Mouse (Mus musculus) left cerebral cortex, postnatal 25 days (tissue): Measurements from ENCODE around the gene Zranb3. TPM values are rescaled to one million over a fixed set of nuclear protein-coding genes. Genes with fewer than 3 reads are reported as not detected.
"Not testable (repeated sequence)": the region's sequence is repeated elsewhere in the genome, so short reads cannot be mapped to it uniquely, and the experiment has no call there.

Experiments used
- DNase-seq, 2 experiments: peaks; one replicate each; pipeline ENCODE4 v3.0.0; 2022; ENCODE audit warnings: low spot score in 2 of 2, mixed read lengths in 1 of 2
- intact Hi-C: fragments of 180-260 bp; cut with DNase I; formaldehyde crosslinking; loops from one replicate; pipeline ENCODE4 v1.15.1; 2025
- total RNA-seq, 2 experiments: library from RNA; stranded (reverse); gene quantifications; 2 replicates each; pipeline ENCODE4 v1.2.3; 2021

Gene Zranb3
- 1 to 10 TPM; 6.3 to 6.7 TPM for total RNA-seq

GRCm38 (mm10) chr1:128102641-128103461, at the start of gene Zranb3, which contains the start of gene R3hdm1:
Gene Zranb3, minus strand, starts transcription at chr1:128103047.
Gene R3hdm1, plus strand, starts transcription at chr1:128103301.
- peak; percentile 97 to 100 for DNase-seq
- intact Hi-C loops = no loop called here

GRCm38 (mm10) chr1:128141737-128142136, 38.9 kb upstream of the Zranb3 start:
- peak; percentile 28 to 89 for DNase-seq
- intact Hi-C loops = loop anchor here (2.0 to 5.0 kb wide), 4 partner anchors 64 to 314 kb away; no protein-coding TSS in a partner anchor

- DNase-seq = peak in 1 of 2 experiments; percentile 34
- intact Hi-C loops = loop anchor here (2.0 to 5.0 kb wide), 4 partner anchors 64 to 314 kb away; no protein-coding TSS in a partner anchor
These were observed 38.2 kb upstream of the Zranb3 start for GRCm38 (mm10) chr1:128141039-128141438.

GRCm38 (mm10) chr1:128136222-128136621, 33.4 kb upstream of the Zranb3 start:
- intact Hi-C loops, DNase-seq: not testable (repeated sequence)

- DNase-seq = no peak
- intact Hi-C loops = no loop called here
These were observed 18.2 kb upstream of the Zranb3 start for GRCm38 (mm10) chr1:128120913-128121627.

GRCm38 (mm10) chr1:128103520-128104088, 757 bp upstream of the Zranb3 start:
- intact Hi-C loops = no loop called here
- DNase-seq = no peak

GRCm38 (mm10) chr1:128102251-128102640, 601 bp downstream of the Zranb3 start:
- intact Hi-C loops = no loop called here
- no peak for DNase-seq

GRCm38 (mm10) chr1:128098309-128098708, 4.5 kb downstream of the Zranb3 start:
- no peak for DNase-seq
- intact Hi-C loops = no loop called here

- DNase-seq = no peak
- intact Hi-C loops = no loop called here
These were observed 8.2 kb downstream of the Zranb3 start for GRCm38 (mm10) chr1:128094686-128095085.

GRCm38 (mm10) chr1:128082800-128083199, 20.0 kb downstream of the Zranb3 start:
- no peak for DNase-seq
- intact Hi-C loops = no loop called here

- DNase-seq = peak in 1 of 2 experiments; percentile 76
- intact Hi-C loops = no loop called here
These were observed 21.0 kb downstream of the Zranb3 start for GRCm38 (mm10) chr1:128081873-128082272.

- no peak for DNase-seq
- intact Hi-C loops = no loop called here
These were observed 21.7 kb downstream of the Zranb3 start for GRCm38 (mm10) chr1:128080936-128081696.

- intact Hi-C loops = loop anchor here (5.0 kb wide), 2 partner anchors 64 to 121 kb away; no protein-coding TSS in a partner anchor
- no peak for DNase-seq
These were observed 24.2 kb downstream of the Zranb3 start for GRCm38 (mm10) chr1:128078646-128079045.

- intact Hi-C loops = loop anchor here (5.0 kb wide), 2 partner anchors 65 to 120 kb away; no protein-coding TSS in a partner anchor
- peak in 1 of 2 experiments; percentile 77 for DNase-seq
These were observed 25.1 kb downstream of the Zranb3 start for GRCm38 (mm10) chr1:128077788-128078187.

GRCm38 (mm10) chr1:128076791-128077479, 25.9 kb downstream of the Zranb3 start:
- intact Hi-C loops = loop anchor here (1.0 to 5.0 kb wide), 3 partner anchors 46 to 120 kb away; no protein-coding TSS in a partner anchor
- DNase-seq = peak in 1 of 2 experiments; percentile 61

- peak in 1 of 2 experiments; percentile 89 for DNase-seq
- intact Hi-C loops = no loop called here
These were observed 29.8 kb downstream of the Zranb3 start for GRCm38 (mm10) chr1:128073051-128073450.

GRCm38 (mm10) chr1:128070003-128070402, 32.8 kb downstream of the Zranb3 start:
- intact Hi-C loops = no loop called here
- DNase-seq = no peak

- no peak for DNase-seq
- intact Hi-C loops = no loop called here
These were observed 33.9 kb downstream of the Zranb3 start for GRCm38 (mm10) chr1:128068945-128069397.
